Mouse (Mus musculus) ES-E14 (cell line): Measurements from ENCODE around the gene Rcvrn.

Experiments
- CHD2 ChIP-seq: IDR thresholded peaks from 2 replicates; pipeline ENCODE4 v1.6.1; 2014; ENCODE audit warnings: mild to moderate bottlenecking, low read depth, low read length, inconsistent platforms
- HCFC1 ChIP-seq: IDR thresholded peaks from 2 replicates; pipeline ENCODE4 v1.6.1; 2012; ENCODE audit warnings: low read length, inconsistent platforms, borderline replicate concordance; ENCODE audit not compliant: insufficient read depth
- ZC3H11A ChIP-seq: IDR thresholded peaks from 2 replicates; pipeline ENCODE4 v1.6.1; 2012; ENCODE audit warnings: low read depth, mild to moderate bottlenecking, inconsistent platforms, low read length, borderline replicate concordance
- ZNF384 ChIP-seq: IDR thresholded peaks from 2 replicates; pipeline ENCODE4 v1.6.1; 2012; ENCODE audit warnings: low read depth, low read length, inconsistent platforms

DNA sequence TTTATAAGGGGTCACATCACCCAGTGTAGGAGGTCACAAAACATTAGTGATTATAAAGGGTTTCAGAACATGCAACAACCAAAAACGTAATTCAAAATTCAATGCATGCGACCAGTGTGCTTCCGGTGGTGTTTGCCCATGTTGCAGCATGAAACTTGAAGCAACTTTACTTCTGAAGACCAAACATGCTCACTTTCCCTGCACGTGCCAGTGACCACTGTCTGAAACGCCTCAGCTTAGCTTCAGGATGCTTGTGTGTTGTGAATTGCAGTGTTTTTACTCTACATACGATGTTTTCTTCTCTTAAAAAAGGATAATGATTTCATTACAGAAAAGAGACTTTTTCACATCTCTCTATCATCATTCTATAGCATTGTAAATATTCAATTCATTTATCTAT is 43.2 kb downstream of the Rcvrn start:
- TF ChIP-seq CHD2 (no peak), ZC3H11A (no peak), ZNF384 (no peak), HCFC1 (no peak)
